Mouse (Mus musculus) E14TG2a.4 (cell line): ENCODE results near the gene Gzmk.

Experiments
- H3K27me3 ChIP-seq: 2 replicates; pipeline ENCODE4 v1.6.1; 2014; ENCODE audit warnings: low read length, control low read depth; ENCODE audit not compliant: insufficient read depth
- H3K36me3 ChIP-seq: 2 replicates; pipeline ENCODE4 v1.6.1; 2014; ENCODE audit warnings: low read length, control low read depth; ENCODE audit not compliant: insufficient read depth
- H3K4me1 ChIP-seq: replicated peaks from 2 replicates; pipeline ENCODE4 v1.6.1; 2014; ENCODE audit warnings: low read depth, low read length, control low read depth
- H3K4me3 ChIP-seq: replicated peaks from 2 replicates; pipeline ENCODE4 v1.5.1; 2014; ENCODE audit warnings: mild to moderate bottlenecking, low read length
- H3K9me3 ChIP-seq: 2 replicates; pipeline ENCODE4 v1.6.1; 2014; ENCODE audit warnings: low read length, control low read depth
- CTCF ChIP-seq: conservative IDR thresholded peaks from 2 replicates; pipeline ENCODE4 v1.5.1; 2014; ENCODE audit warnings: low read length
- NANOG ChIP-seq: IDR thresholded peaks from 2 replicates; pipeline ENCODE4 v1.6.1; 2014; ENCODE audit warnings: borderline replicate concordance, low read length, mixed read lengths
- POU5F1 ChIP-seq: IDR thresholded peaks from 2 replicates; pipeline ENCODE4 v1.6.1; 2014; ENCODE audit warnings: low read length, borderline replicate concordance

Gene Gzmk

DNA sequence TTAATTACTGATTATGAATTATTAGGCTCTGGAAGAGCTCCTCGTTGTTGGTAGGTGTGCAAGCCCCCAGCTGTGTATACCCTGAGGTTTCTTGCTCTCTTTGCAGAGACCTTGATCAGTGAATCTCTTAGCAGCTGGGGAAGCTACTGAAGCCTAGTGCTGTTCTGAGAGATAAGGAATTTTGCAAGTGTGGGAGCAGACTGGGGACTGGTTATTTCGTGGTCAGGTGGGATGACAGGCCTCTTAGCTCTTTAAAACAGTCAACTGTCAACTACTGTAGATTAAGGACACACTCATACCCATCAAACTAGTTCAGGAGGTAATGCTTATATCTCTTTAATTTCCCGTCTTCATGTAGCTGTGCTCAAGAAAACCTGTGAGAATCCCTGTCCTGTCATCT, 13.3 kb downstream of the Gzmk start:
- no peak for TF ChIP-seq POU5F1
- no peak for TF ChIP-seq CTCF
- no peak for TF ChIP-seq NANOG
- H3K9me3 ChIP-seq, result peaks cover 13% of the 10 kb centered on the region

DNA sequence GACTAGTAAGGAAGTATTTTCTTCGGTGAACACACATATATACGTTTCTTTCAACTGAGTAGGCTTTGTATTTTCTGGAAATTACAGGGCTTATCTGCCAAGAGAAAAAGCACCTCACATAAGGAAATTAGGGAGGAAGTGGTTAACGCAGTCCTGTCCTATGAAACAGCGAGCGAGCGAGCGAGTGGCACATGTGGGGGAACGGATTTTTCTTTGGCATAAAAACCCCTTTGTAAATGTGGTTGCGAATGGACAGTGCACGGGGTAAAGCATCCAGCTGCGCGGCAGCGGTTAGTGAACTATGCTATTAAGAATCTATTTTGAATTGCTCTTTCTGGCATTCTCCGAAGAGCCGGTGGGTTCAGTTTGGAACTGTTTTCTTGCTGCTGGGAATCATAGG, 14.4 kb downstream of the Gzmk start:
- Histone ChIP-seq H3K4me1 (peaks cover 7% of the 10 kb centered on the region; the same call in 1 of the 2 replicates), H3K9me3 (peaks cover 15% of the 10 kb centered on the region), H3K27me3 (peaks cover 41% of the 10 kb centered on the region), H3K4me3 (no peak overlapping the region), H3K36me3 (no peaks in the 10 kb centered on the region)
- no peak for TF ChIP-seq CTCF
- TF ChIP-seq NANOG, result no peak
- TF ChIP-seq POU5F1, result no peak

More for the DNA sequence above, 13.3 kb downstream of the Gzmk start:
- no peak overlapping the region for H3K4me3 ChIP-seq
- H3K36me3 ChIP-seq, result no peaks in the 10 kb centered on the region
- peaks cover 7% of the 10 kb centered on the region; the same call in 1 of the 2 replicates for H3K4me1 ChIP-seq
- H3K27me3 ChIP-seq, result peaks cover 41% of the 10 kb centered on the region

DNA sequence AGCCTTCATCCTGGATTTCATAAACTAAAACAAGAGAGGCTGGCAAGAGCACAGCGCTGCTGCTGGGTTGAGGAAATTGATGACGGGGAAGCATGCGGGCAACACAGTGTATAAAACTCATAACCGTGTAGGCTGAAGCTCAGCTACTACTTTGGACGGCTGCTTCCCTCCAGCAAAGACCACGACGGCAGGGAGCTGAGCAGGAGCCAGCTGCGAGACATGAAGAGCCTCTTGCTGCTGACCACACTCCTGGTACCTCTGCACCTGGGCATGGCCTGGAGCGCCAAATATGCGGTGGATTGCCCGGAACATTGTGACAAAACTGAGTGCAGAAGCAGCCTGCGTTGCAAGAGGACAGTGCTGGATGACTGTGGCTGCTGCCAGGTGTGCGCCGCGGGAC, 16.1 kb downstream of the Gzmk start, which contains the start of gene Esm1:
Esm1 (plus strand) TSS at position 36 of the 400 bp plus-strand sequence.
- H3K36me3 ChIP-seq, result no peaks in the 10 kb centered on the region
- TF ChIP-seq POU5F1 (no peak), NANOG (no peak), CTCF (no peak)
- H3K27me3 ChIP-seq, result peaks cover 28% of the 10 kb centered on the region
- H3K4me3 ChIP-seq, result 0 out of 2 replicates have a peak within 1 kb of the TSS, but pooled peaks have one; percentile 13
- peaks cover 15% of the 10 kb centered on the region for H3K9me3 ChIP-seq
- H3K4me1 ChIP-seq, result peaks cover 7% of the 10 kb centered on the region; the same call in 1 of the 2 replicates

DNA sequence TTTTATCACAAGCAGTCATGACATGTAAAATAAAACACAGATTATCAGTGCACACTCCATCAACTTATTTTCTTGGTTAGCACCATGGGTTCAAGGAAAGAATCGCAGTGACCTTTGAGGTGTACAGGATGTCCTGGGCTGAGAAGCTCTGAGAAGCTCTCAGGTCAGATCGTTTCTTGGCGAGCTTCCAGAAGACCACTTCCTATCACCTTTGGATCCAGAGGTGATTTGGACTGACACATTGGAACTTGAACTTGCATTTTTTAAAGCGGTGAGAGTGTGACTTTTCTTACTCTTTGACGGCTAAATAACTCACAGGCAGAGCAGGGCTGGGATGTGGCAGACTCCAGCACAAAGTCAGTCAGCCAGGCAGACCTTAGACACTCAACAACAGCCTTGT, 20.4 kb downstream of the Gzmk start:
- Histone ChIP-seq H3K4me3 (no peak overlapping the region), H3K36me3 (no peaks in the 10 kb centered on the region), H3K9me3 (peaks cover 15% of the 10 kb centered on the region), H3K27me3 (peaks cover 14% of the 10 kb centered on the region), H3K4me1 (peaks cover 11% of the 10 kb centered on the region; the same call in 1 of the 2 replicates)
- TF ChIP-seq NANOG (no peak), POU5F1 (no peak), CTCF (no peak)

DNA sequence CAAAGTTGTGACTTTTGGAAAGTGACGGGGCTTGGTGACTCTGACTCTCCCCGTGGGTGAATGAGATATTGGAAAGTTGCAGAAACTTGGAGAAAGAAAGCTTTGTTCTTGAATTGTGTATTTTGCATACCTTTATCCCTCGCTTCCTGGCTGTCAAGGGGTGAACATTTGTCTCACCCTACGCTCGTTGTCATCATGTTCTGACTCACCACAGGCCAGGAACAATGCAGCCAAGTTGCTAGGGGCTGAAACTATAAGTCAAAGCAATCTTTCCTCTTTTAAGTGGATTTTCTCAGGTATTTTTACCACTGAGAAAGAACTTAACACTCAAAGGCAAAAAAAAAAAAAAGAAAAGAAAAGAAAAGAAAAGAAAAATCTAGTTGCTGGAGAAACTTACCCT, 22.6 kb downstream of the Gzmk start:
- Histone ChIP-seq H3K4me1 (peaks cover 17% of the 10 kb centered on the region), H3K9me3 (peaks cover 8% of the 10 kb centered on the region), H3K4me3 (no peak overlapping the region), H3K36me3 (no peaks in the 10 kb centered on the region), H3K27me3 (no peaks in the 10 kb centered on the region)
- TF ChIP-seq CTCF, result no peak
- no peak for TF ChIP-seq POU5F1
- no peak for TF ChIP-seq NANOG

DNA sequence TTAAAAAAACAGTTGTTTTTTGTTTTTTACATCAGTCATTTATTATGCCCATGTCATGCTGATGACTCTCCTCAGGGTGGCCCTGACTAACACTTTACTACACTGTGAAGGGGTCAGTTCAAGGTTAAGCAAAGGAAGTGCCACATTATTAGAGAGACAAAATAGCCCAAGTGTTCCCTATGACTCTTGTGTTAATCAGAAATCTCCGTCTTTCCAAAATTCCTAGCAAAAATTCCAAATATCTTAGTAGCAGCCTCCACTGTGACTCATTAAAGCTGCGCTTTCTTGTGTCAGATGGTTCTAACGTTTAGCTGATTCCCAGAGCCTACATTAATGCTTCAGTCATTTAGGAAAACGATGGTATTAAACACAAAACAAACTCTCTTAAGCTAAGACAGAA, 23.5 kb downstream of the Gzmk start:
- Histone ChIP-seq H3K4me1 (peaks cover 17% of the 10 kb centered on the region), H3K4me3 (no peak overlapping the region), H3K36me3 (no peaks in the 10 kb centered on the region), H3K27me3 (peaks cover 3% of the 10 kb centered on the region; the same call in 1 of the 2 replicates), H3K9me3 (no peaks in the 10 kb centered on the region)
- TF ChIP-seq NANOG (no peak), CTCF (no peak), POU5F1 (no peak)

DNA sequence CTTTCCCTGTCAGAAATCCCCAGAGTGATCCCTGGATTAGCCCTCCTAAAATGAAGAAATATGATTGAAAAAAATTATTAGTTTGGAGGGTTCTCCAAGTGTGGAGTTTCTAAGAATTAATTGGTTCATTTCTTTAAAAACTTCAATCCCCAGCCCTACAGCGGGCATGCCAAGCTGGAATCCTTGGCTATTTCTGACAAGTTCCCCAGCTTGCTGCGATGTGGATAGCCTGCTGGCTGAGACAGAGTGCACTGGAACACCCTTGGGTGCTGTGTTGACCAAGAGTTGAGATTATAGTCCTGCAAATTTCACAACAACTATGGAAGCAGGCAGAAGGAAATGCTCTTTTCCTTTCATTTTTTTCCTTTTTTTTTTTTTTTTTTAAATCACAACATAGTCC, 24.1 kb downstream of the Gzmk start:
- Histone ChIP-seq H3K4me3 (no peak overlapping the region), H3K27me3 (peaks cover 3% of the 10 kb centered on the region; the same call in 1 of the 2 replicates), H3K36me3 (no peaks in the 10 kb centered on the region), H3K9me3 (no peaks in the 10 kb centered on the region), H3K4me1 (peaks cover 17% of the 10 kb centered on the region)
- TF ChIP-seq CTCF, result no peak
- TF ChIP-seq POU5F1, result no peak
- TF ChIP-seq NANOG, result no peak

DNA sequence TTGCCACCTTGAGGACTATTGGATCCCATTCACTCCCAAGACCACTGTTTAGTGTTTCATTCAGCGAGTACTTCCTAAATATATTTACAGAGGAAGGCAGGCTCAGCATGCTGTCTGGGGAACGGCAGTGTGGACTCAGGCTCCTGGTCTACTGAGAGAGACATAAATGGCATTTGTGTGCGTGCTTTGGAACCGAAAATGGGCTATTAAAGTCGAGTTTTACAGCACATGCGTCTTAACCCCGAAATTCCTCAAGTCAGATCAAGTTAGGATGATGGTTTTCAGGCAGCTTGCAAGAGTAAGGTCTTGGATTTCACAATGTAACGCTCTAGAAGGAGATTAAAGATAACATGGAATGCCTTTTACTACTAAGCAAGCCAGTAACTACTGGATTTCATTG, 25.0 kb downstream of the Gzmk start:
- no peak for TF ChIP-seq CTCF
- TF ChIP-seq POU5F1, result no peak
- TF ChIP-seq NANOG, result no peak
- Histone ChIP-seq H3K27me3 (peaks cover 3% of the 10 kb centered on the region; the same call in 1 of the 2 replicates), H3K4me3 (no peak overlapping the region), H3K36me3 (no peaks in the 10 kb centered on the region), H3K9me3 (no peaks in the 10 kb centered on the region), H3K4me1 (peaks cover 17% of the 10 kb centered on the region)

DNA sequence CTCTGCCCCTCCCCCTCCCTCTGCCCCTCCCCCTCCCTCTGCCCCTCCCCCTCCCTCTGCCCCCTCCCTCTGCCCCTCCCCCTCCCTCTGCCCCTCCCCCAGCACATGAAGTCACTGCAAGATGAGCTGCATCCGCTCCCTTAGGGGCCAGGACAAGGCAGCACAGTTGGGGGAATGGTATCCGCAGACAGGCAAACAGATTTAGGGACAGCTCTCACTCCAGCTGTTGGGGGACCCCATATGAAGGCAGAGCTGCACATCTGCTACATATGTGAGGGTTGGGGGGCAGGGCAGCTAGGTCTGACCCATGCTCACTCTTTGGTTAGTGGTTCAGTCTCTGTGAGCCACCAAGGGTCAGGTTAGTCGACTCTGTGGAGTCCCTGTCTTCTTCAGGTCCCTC, 26.4 kb downstream of the Gzmk start:
- Histone ChIP-seq H3K4me3 (no peak overlapping the region), H3K36me3 (no peaks in the 10 kb centered on the region), H3K4me1 (peaks cover 17% of the 10 kb centered on the region), H3K9me3 (no peaks in the 10 kb centered on the region), H3K27me3 (peaks cover 3% of the 10 kb centered on the region; the same call in 1 of the 2 replicates)
- TF ChIP-seq CTCF (no peak), NANOG (no peak), POU5F1 (no peak)
